Mouse (Mus musculus) brain, embryonic 14.5 days (tissue): ENCODE data around the gene Tgfb1.

ENCODE experiments used
- CTCF ChIP-seq: fragments of 200-500 bp; IDR thresholded peaks from 2 replicates; pipeline ENCODE4 v1.5.1; 2012; ENCODE audit warnings: inconsistent platforms, mild to moderate bottlenecking, moderate library complexity, borderline replicate concordance; ENCODE audit not compliant: insufficient read depth, insufficient read length; ENCODE audit errors: extremely low read depth
- POLR2A ChIP-seq: fragments of 200-500 bp; IDR thresholded peaks from 2 replicates; pipeline ENCODE4 v1.6.1; 2012; ENCODE audit warnings: mild to moderate bottlenecking, inconsistent platforms, borderline replicate concordance; ENCODE audit not compliant: poor library complexity, insufficient read depth, insufficient read length, severe bottlenecking; ENCODE audit errors: extremely low read depth

DNA sequence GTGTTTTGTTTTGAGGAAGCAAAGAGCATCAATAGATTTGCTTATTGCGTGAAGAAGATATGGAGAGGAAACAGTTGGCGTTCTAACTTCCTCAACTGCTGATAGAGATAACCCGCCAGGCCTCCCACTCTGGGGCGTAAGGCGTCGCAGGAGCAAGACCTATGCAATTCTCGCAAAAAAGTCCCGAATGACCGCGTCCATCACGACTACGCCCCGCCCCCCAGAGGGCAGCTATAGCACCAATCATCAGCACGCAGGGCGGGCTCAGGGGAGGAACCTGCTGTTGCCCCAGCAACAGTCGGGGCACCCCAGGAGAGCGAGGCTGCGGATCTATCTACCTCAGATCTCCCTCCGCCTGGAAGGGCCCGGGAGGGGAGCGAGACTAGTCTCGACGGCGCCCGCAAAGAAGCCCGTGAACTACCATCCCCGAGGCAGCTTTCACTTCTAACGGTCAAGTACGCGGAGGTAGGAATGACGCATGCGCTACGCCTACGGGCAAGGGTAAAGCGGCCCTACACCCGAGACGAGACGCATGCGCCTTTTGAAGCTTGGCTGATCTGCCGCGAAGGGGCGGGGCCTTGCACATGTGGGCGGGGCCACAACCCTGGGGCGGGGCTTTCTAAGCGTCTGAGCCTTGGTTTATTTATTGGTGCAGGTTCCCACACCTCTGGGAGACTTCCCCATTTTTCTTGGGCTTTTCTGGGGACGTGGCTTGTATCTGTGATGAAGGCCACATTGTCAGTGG is 6.1 kb upstream of the Tgfb1 start, which contains the start of gene B9d2:
- TF ChIP-seq POLR2A (peak; percentile 39; the same call in 1 of the 2 replicates), CTCF (no peak)
